Mouse (Mus musculus): Measurements from ENCODE around the gene Lst1.
A peak's percentile ranks its signal among the peaks of the same experiment; 100 is the strongest.

The Lst1 gene

DNA sequence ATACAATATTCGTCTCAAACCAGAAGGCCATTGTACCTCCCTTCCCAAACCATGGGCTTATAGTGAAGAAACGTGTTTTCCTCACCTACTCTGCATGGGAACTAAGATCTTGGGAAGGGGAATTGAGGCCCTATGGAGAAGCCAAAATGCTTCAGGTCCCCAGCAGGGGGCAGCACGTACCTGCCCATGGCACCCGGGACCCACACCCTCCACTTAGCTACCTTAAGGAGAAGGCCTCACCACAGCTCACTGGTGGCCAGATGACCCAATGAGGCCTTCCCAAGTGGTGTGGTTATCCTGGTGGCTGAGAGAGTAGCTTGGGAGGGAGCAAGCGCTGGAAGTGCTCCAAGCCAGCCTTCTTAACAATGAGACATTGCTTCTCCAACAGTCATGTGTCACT, 9.7 kb downstream of the Lst1 start:
- DNase-seq = peak; percentile 88

DNA sequence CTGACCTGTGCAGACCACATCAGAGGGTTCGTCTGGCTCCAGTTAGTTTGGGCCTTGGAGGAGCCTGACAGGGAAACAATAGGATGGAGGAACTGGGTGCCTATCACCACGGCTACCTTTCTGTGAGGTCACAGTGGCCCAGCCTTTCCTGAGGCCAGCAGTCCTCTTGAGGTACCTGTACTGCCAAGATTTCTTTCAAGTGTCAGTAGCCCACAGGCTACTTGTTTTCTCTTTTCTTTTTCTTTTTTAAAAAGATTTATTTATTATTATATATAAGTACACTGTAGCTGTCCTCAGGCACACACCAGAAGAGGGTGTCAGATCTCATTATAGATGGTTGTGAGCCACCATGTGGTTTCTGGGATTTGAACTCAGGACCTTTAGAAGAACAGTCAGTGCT, 12.3 kb downstream of the Lst1 start, which contains the start of gene Aif1:
Gene Aif1, minus strand, starts transcription at position 101 of the 400 bp plus-strand sequence.
- no peak for DNase-seq

DNA sequence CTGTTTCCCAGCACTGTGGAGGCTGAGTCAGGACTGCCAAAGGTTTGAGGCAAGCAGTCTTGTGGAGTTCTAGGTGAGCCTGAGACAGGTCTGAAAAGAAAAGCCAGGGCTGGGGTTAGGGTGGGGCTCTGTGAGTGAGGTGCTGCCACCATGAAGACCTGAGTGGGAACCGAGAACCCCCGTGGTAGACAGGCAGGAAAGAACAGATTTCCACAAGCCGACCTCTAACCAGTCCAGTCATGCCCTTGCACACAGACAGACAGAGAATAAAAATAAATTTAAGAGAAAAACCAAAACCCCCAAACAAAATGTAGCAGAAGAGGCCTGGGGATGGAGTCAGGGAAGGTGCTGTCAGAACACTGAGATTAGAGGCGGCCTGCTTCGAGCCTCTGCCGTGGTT, 12.9 kb downstream of the Lst1 start:
- no peak for DNase-seq

DNA sequence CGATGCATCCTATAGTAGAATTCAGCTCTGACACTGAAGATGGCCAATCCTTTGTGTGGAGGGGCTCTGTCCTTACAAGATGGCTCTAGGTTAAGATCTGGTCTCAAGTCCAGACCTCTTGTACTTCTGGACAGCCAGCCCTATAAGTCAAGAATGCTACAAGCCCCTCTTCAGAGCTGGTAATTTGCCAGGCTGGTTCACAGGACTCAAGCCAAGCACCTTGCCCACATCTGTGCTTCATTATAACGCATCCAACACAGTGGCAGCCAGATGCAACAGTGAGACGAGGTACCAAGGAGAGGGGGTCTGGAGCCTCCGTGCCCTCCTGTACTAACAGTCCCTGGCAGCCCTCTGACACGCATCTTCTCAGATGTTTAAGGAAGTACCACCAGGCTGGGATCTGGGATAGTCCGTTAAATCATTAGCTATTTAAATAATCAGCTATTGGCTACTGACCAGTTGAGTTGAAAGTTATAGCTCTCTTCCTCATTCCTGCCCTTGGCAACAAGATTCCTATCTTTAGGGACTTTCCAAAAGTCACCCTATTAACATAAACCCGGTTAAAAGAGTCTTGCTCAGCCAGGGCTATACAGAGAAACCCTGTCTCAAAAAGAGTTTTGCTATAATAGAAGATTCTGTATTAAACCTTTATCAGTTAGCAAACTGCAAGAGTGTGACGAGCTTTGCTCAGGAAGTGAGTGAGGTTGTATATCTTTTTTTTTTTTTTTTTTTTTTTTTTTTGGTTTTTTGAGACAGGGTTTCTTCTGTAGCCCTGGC, 13.8 kb downstream of the Lst1 start:
- no peak for DNase-seq

DNA sequence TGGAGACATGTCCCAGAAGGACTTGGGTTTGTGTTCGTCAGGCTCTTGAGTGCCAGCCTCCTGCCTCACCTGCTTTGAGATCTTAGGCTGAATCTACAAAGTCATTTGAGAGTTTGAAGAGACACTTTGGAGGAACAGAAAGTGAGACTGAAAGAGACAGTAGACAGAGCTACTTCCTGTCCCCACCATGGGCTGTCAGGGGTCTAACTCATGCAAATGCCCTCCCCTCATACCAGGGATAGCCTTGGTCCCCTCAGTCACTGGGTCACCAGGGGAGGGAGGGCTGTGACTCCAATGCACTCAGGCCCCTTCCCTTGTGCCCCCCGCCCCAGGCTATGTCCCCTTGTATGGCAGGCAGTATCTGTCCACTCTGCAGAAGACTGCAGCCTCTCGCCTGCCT, 14.9 kb downstream of the Lst1 start:
- no peak for DNase-seq

DNA sequence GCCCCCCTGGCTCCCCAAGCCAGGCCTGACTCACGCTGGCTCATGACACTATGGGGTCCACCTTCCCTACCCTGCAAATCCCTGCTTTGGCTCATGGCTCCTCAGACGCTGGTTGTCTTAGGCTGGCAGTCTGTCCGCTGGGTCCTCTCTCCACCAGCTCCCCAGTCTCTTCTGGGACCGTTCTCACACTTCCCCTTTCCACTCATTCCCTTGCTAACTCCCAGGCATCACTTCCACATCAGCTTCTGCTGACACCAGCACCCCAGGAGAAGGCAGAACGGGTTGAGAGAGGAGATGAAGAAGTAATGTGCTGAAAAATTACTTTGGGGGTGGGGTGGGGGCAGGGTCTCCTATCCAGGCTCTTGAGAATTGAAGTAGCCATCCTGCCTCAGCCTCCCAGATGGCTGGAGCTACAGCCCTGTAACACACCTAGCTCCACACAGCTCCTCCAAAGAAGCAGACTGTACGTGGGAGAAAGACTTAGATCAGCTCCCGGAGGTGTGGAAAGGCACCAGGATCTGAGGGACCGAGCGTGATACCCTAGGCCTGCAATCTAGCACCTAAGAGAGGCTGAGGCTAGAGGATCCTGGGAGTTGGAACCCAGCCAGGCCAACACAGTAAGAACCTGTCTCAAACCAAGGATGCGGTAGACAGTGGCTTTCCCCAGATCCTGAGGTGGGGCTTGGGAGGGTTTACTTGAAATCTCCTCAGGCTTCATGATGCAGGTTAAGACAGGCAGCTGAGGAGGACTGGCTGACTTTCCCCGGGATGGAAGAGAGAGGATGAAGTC, 15.6 kb downstream of the Lst1 start:
- no peak for DNase-seq

DNA sequence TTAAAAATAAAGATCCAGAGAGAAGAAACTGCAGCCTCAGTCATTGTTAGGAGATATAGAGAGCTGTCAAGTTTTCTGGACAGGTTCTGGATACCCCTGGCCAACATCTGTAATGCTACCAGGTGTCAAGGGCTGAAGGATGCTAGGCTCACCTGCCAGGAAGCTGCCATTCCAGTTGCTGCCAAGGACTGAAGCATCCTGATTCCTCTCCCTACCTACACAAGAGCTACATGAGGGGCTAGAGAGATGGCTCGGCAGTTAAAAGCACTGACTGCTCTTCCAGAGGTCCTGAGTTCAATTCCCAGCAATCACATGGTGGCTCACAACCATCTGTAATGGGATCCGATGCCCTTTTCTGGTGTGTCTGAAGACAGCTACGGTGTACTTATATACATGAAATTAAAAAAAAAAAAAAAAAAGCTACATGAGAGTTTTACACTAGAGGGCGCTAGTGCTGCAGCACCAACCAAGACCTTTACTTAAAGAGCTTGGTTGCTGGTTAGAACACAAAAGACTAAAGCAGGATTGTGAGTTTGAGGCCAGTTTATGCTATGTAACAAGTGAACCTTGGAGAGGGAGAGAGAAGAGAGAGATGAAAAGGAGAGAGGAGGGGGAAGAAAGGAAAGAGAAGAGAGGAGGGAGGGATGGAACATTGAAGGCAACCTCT, 19.6 kb downstream of the Lst1 start:
- DNase-seq = peak; percentile 50

DNA sequence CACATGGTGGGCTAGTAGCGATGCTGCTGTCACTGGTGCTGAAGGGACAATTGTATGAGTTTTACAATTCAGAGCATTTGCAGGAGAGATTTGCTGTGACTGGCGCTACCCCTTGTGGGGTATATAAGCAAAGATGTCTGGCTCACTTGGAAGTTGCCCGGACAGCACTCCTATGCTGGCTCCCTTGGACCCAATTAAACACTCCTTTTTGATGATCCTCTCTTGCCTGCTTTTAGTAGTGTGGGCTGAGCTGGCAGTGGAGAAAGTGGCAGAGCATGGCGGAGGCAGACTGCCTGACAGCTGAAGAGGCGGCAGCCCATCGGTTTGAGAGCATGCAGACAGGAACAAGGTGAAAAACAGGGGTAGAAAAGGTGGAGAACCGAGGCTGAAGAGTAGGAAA, 20.4 kb downstream of the Lst1 start:
- DNase-seq = no peak

DNA sequence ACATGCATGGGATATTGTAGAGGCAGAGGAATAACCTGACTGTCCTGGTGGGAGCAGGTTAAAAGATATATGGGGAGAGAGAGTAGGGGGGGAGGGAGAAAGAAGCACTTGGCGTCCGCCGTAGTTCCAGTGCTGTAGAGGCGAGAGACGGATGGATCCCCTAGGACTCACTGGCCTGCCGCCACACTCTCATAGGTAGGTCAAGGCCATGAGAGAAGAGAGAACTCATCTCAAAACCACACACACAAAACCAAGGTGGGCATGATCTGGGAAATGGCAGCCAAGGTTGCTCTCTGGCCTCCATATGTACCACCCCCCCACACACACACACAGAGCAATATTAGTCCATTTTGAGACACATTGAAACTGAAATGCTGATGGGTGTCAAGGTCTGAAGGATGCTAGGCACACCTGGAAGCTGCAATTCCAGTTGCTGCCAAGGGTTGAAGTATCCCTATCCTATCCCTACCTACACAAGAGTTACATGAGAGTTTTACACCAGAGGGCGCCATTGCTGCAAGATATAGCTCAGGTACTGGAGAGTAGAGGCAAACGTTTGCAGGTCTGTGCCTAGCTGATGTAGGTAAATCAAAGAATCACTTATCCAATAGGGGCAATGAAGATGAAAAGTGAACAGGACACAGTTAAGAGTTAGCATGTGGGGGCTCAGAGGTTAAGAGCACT, 21.7 kb downstream of the Lst1 start:
- DNase-seq = peak; percentile 83

DNA sequence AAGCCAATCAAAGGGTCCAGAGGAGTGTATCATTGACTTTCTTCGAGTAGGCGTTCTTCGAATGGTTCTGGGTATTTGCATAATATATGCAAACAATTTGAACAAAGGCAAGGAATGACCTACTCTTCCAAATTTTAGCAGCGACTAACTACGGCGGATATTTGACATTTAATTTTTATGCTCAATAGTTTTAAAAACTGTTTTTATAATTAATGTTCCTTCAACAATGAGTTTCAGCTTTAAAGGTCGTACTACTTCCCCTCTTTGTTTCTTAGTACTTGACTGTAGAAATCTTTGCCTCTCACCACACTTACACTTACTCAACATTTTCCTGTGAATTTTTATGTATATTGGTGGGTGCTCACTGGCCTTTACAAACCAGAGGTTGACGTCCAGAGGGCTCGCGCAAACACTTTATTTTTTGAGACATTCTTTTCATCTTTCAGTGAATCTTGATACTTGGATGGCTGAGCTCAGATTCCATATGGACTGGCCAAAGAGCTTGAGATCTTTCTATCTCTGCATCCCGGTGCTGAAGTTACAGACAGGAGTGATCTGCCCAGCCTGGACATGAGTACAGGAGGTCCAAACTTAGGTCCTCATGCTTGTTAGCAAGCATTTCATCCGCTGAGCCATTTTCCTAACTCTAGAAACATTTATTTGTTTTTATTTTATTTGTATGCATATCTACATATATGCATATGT, 22.6 kb downstream of the Lst1 start:
- DNase-seq = no peak

DNA sequence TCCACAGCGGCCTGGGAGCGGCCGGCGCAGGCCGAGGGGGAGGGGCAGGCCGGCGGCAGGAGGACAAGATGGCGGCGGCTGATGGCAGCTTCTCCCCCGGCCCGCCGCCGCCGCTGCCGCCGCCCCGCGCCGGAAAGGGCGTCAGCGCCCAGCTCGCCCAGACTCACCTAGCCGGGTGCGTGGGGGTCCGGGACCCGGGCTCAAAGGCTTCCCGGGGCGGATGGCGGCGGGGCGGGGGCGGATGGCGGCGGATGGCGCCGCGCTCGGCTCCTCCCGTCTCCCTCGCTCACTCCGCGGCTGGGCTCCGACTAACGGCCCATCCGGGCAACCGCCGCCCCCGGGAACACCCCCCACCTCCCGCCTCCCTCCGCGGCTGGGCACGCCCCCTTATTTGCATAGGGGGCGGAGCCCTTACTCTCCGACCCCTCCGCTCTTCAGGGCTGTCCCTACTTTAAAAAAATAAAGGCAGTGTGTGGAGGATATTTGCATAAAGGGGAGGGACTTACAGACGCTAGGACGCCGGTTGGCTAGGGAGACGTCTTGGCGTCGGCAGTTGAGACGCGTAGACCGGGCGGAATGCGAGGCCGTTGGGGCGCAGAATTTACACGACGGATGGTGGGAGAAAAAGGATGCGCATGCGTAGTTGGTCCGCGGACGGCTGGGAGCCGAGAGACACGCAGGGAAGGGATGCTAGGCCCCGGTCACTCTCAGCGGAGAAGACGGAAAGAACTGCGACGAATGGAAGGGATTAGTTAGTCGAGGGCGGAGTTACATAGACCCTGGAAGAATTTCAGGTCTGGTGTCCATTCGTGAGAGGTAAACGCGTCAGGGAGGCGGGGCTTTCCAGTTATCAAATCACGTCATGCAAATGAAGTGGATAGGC, 23.4 kb downstream of the Lst1 start, which contains the start of gene Prrc2a:
Gene Prrc2a, minus strand, starts transcription at position 330 of the 883 bp plus-strand sequence.
- DNase-seq = peak; percentile 97

DNA sequence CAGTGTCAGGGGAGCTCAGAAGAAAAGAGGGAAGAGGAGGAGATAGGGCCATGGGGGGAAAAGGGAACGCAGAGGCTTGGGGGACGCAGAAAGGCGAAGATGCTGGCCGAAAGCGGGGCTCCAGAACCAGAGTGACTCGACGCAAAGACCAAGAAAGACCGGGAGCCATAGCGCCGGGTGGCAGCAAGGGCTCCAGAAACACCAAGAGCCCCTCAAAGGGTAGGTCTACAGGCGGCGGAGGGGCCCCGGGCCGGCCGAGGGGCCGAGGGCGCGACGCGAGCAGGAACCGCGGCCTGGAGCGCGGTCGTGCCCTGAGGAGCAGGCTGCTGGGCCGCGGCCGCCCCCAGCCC, 24.0 kb downstream of the Lst1 start:
- DNase-seq = no peak

DNA sequence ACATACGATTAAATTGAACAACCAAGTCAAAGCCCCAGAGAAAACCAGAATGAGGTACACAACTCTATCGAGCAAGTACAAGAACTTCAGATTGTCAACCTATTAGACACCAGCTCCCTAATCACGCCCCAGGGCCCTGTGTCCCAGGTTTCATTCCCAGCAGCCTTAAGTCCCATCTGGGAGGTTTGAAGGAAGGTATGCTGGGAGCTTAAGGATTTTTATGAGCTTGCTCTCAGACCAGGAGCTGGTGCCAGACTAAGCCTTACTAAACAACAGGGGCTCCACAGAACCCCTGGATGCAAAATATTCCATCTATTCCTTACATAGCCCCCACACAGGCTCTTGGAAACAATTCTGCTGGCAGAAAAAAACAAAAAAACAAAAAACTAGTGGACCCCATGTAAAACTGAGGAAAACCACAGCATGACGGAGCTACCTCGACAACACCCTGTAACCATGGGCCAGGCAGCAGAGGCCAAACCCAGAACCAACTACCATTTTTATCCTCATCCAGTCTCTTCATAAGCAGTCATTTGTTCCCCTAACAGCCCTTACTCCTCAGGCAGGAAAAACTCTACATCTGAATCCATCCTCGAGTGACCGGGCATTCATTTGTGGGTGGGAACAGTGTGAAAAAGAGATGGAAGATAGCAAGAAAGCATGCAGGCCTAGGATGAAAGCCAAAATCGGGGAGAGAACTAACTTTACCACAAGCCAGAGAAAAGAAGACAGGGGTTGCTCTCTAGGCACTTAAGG, 24.7 kb downstream of the Lst1 start:
- no peak for DNase-seq

DNA sequence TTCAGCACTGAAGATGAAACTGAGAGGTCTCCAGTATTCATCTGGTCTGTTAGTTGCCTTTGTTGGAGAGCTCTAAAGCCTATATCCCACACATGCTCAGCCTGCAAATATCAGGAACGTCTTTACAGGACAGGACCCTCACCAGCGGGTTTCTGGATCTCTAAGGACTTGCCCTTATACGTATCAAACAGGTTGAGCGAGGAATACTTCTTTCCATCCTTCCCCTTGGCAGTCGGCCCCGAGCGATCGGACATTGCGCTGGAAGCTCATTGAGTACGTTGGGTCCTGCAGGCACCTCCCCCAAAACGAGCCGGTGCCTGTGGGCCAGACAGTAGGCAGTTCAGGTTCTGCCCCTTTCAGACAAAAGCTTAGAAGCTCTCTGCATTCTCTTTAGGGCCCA, 25.5 kb downstream of the Lst1 start:
- no peak for DNase-seq

DNA sequence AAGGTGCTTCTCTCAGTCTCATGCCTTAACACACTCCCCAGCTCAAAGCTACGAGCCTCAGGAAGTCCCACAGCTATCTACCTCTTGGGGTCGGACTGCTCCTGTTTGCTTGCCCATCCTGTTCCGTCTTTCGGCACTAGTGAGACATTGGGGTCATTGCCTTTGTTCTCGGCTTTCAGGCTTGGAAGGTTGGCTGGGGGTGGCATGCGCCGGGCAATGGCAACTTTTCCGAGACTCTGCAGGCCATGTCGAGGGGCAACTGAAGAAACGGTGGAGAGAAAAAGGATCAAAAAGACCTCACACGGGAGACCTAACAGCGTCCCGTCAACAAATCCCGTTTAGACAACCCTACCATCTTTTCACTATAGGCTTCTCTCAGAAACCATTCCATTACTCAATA, 26.1 kb downstream of the Lst1 start:
- DNase-seq = no peak

DNA sequence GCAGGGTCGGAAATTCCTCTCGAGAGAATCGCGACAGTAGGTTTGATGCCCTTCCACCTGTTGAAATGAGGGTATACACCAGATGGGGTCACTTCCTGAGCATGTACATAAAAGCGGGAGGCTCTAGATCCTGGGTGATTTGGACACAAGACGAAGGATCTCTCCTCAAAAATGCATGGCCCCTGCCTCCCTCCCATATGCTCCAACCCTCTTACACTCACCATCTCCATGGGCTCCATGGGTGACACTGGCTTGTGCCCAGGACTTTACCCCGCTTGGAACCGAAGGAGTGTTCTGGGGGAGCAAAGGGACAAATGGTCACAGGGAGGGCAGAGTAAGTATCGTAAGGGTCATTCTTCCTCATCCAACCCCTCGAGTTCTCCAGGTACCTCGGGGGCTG, 26.8 kb downstream of the Lst1 start:
- no peak for DNase-seq

DNA sequence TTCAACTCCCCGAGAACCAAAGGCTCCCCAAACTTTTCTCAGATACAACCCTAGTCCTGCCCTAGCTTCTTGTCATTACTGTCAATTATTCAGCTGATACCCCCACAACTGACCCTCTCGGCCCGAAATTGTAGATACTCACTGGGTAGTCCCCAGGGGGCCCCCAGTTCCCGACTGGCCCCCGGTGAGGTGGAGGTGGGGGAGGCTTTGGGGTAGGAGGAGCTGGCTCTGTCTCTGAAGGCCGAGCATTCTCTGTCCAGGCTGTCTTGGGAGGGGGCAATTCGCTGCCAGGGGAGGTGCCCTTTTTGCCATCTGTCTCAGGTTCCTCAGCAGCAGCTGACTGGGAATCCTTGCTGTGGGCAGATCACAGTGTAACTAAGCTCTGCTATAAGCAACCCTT, 28.6 kb downstream of the Lst1 start:
- DNase-seq = no peak

DNA sequence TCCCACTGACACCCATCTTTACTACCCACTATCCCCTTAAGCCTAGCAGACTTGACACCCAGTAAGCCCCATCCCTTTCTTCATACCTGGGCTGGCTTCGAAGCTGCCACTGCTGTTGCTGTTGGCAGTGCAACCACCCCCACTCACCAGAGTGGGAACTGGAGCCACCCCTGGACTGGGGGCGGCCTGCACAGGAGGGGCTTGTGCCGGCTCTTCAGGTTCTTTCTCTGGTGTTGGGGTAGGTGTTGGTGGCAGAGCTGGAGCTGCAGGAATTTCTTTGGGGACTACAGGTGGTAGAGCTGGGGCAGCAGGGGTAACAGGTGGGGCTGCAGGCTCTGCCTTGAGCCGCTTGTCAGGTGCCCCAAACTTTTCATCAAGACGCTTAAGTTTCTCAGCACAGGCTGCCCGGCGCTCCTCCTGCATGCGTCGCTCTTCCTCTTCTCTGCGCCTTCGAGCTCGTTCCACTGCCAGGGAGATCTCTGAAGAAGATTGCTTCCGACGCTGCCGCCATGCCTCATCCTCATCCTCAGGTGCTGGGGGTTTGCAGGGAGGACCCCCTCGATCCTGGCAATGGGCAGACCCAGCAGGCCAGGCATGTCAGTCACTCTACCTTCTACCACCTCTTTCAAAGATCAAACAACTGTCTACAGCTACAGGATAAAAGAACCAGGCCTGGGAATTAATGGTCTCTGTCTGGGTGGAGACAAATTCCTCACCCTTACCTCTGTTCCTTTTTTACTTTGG, 29.2 kb downstream of the Lst1 start:
- no peak for DNase-seq

DNA sequence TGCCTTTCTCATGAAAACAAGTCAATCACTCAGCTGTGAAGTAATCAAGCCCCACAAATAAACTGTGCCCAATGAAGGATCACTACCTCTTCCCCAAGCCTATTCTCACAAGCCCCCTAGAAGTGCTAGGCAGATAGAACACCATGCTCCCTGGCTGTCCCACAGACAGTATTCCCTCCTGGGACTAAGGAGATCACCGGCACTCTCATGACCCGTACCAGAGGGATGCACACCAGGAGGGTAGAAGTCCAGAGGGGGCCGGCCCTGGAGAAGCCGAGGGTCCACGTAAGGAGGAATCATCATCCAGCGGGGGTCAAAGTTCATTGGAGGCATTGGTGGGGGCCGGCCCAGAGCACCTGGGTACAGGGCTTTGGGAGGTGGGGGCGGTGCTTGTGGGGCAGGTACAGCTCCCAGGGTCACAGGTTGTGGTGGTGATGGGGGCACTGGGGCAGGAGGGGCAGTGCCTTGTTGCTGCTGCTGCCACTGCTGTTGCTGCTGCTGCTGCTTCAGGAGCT, 30.5 kb downstream of the Lst1 start:
- DNase-seq = no peak

DNA sequence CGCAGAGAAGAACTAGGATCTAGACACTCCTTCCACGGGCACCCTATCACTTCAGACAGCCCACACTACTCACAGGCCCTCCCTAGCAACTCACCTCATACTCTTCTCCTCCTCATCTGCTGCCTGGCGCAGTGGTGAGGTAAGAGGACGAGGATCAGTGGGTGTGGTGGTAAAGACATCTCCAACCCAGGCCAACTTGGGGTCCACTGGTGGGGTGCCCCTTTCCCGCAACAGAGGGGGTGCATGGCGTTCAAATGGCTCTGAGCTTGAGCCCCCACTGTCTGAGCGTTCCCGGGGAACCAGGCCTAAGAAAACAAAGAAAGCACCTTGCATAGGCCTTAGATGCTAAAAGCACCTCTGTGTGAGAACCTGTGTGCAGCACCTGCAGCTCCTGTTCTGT, 31.0 kb downstream of the Lst1 start:
- no peak for DNase-seq
